In genomic region chr1:165840548-165841230, GRCm38 (mm10) we compare ENCODE assay signal across 8 mouse cellular contexts. TPM values are rescaled to one million over a fixed set of nuclear protein-coding genes. Genes with fewer than 3 reads are reported as not detected.
DNase-seq lines count a peak whose midpoint lies in the region; ATAC-seq and TF ChIP-seq lines count a peak whose summit lies in the region.

No protein-coding gene starts in this region.

- peaks cover 11% of the 10 kb centered on the region for H3K4me1 ChIP-seq in heart, adult 2 months (ENCODE audit: control insufficient read depth, insufficient read depth, low read length)
- peaks cover 43% of the 10 kb centered on the region for H3K4me1 ChIP-seq in embryonic facial prominence, embryonic 13.5 days
- H3K4me1 ChIP-seq in intestine, embryonic 14.5 days (replicated peaks; ENCODE audit: control insufficient read depth, insufficient read depth, low read length) = peaks cover 24% of the 10 kb centered on the region
- peaks cover 39% of the 10 kb centered on the region for H3K4me1 ChIP-seq in midbrain, embryonic 16.5 days (ENCODE audit: control insufficient read depth, insufficient read depth, low read length)

- no peak for TF ChIP-seq EP300 in heart, adult 2 months (IDR thresholded peaks at IDR 0.05; ENCODE audit: insufficient read depth, low read depth, low read length)

- peaks cover 3% of the 10 kb centered on the region; the same call in 1 of the 2 replicates for H3K36me3 ChIP-seq in heart, adult 2 months (ENCODE audit: control insufficient read depth, insufficient read depth, low read length)
- no peaks in the 10 kb centered on the region for H3K36me3 ChIP-seq in embryonic facial prominence, embryonic 13.5 days
- H3K36me3 ChIP-seq in intestine, embryonic 14.5 days (ENCODE audit: control insufficient read depth, insufficient read depth, low read length) = no peaks in the 10 kb centered on the region
- no peaks in the 10 kb centered on the region for H3K36me3 ChIP-seq in midbrain, embryonic 16.5 days (ENCODE audit: control insufficient read depth, insufficient read depth, low read length)

- no peak for TF ChIP-seq CTCF in heart, adult 2 months (IDR thresholded peaks at IDR 0.05)

- no peak for TF ChIP-seq POLR2A in heart, adult 2 months (IDR thresholded peaks at IDR 0.05; ENCODE audit: insufficient read depth, low read depth, low read length)

- H3K27ac ChIP-seq in heart, adult 2 months = peak overlapping the region; percentile 55
- H3K27ac ChIP-seq in embryonic facial prominence, embryonic 13.5 days = no peak overlapping the region
- H3K27ac ChIP-seq in intestine, embryonic 14.5 days (ENCODE audit: low read depth) = no peak overlapping the region
- peak overlapping the region; percentile 41; the same call in 1 of the 2 replicates for H3K27ac ChIP-seq in midbrain, embryonic 16.5 days (ENCODE audit: low read length)

- H3K9me3 ChIP-seq in embryonic facial prominence, embryonic 13.5 days = no peaks in the 10 kb centered on the region
- no peaks in the 10 kb centered on the region for H3K9me3 ChIP-seq in intestine, embryonic 14.5 days (ENCODE audit: control insufficient read depth, low read length)
- H3K9me3 ChIP-seq in midbrain, embryonic 16.5 days (replicated peaks; ENCODE audit: control insufficient read depth, low read length, poor library complexity, severe bottlenecking) = no peaks in the 10 kb centered on the region

- intact Hi-C loops in heart, adult 2 months (cut with DNase I) = loop anchor here (10.0 kb wide), 1 partner anchor 176 kb away; no protein-coding TSS in a partner anchor
- intact Hi-C loops in heart, postnatal 25 days (cut with DNase I) = no loop called here
- intact Hi-C loops in gastrocnemius, postnatal 14 days (cut with DNase I; ENCODE audit: low total_unique reads) = no loop called here

- 19% methylated on average over 31 of the region's 31 CpGs for WGBS in heart, adult 2 months
- 7% methylated on average over 31 of the region's 31 CpGs for WGBS in embryonic facial prominence, embryonic 13.5 days
- 14% methylated on average over 31 of the region's 31 CpGs for WGBS in intestine, embryonic 14.5 days
- 11% methylated on average over 31 of the region's 31 CpGs for WGBS in midbrain, embryonic 16.5 days

- peak; percentile 3 for ATAC-seq in CD4-positive, CD25-positive, alpha-beta regulatory T cell, adult 4 months
- ATAC-seq in embryonic facial prominence, embryonic 13.5 days (ENCODE audit: insufficient number of reproducible peaks, insufficient read depth, low FRiP score, low TSS enrichment, low read depth) = no peak
- no peak for ATAC-seq in intestine, embryonic 14.5 days (replicated peaks; ENCODE audit: low FRiP score, low TSS enrichment, low read depth)
- ATAC-seq in midbrain, embryonic 16.5 days = peak; percentile 16; the same call in 1 of the 2 replicates

- peak overlapping the region; percentile 70 for H3K4me2 ChIP-seq in embryonic facial prominence, embryonic 13.5 days
- peak overlapping the region; percentile 54 for H3K4me2 ChIP-seq in intestine, embryonic 14.5 days (ENCODE audit: low read length)
- H3K4me2 ChIP-seq in midbrain, embryonic 16.5 days (ENCODE audit: low read length) = peak overlapping the region; percentile 67

- H3K27me3 ChIP-seq in heart, adult 2 months (ENCODE audit: control insufficient read depth, insufficient read depth, low read length) = no peaks in the 10 kb centered on the region
- H3K27me3 ChIP-seq in embryonic facial prominence, embryonic 13.5 days = peaks cover 80% of the 10 kb centered on the region
- H3K27me3 ChIP-seq in intestine, embryonic 14.5 days (replicated peaks; ENCODE audit: control insufficient read depth, insufficient read depth, low read length) = peaks cover 61% of the 10 kb centered on the region
- H3K27me3 ChIP-seq in midbrain, embryonic 16.5 days (ENCODE audit: control insufficient read depth, insufficient read depth, low read depth, low read length) = peaks cover 9% of the 10 kb centered on the region

- H3K4me3 ChIP-seq in heart, adult 2 months = peak overlapping the region; percentile 32
- H3K4me3 ChIP-seq in embryonic facial prominence, embryonic 13.5 days = peak overlapping the region; percentile 40
- peak overlapping the region; percentile 31 for H3K4me3 ChIP-seq in intestine, embryonic 14.5 days (ENCODE audit: low read depth, low read length)
- peak overlapping the region; percentile 35 for H3K4me3 ChIP-seq in midbrain, embryonic 16.5 days (ENCODE audit: low read depth, low read length)

- H3K9ac ChIP-seq in heart, adult 2 months (ENCODE audit: low read depth, low read length) = peak overlapping the region; percentile 76
- H3K9ac ChIP-seq in embryonic facial prominence, embryonic 13.5 days = peak overlapping the region; percentile 72
- H3K9ac ChIP-seq in intestine, embryonic 14.5 days (ENCODE audit: low read length) = 0 out of 2 replicates have a peak overlapping the region, but pooled peaks have one; percentile 8
- peak overlapping the region; percentile 66 for H3K9ac ChIP-seq in midbrain, embryonic 16.5 days (ENCODE audit: low read depth, low read length)

- no peaks in the 10 kb centered on the region for H3K79me2 ChIP-seq in heart, adult 2 months (replicated peaks; ENCODE audit: control insufficient read depth, insufficient read depth, low read length)

- DNase-seq in heart, adult 2 months = peak in 1 of 2 experiments; percentile 21
- DNase-seq in heart, postnatal 25 days (ENCODE audit: low spot score) = no peak
- peak; percentile 69 for DNase-seq in intestine, embryonic 14.5 days (ENCODE audit: low spot score)
- no peak for DNase-seq in gastrocnemius, postnatal 14 days
- DNase-seq in cerebellum, adult 8-10 months = no peak

RNA-seq across cellular contexts. Expression of gene Cd247, which starts 52.2 kb away (rescaled TPM):
- under 1 TPM; 0.52 to 0.76 TPM for total RNA-seq in heart, adult 2 months (2021)
- polyA plus RNA-seq in heart, adult 2 months (2012; rRNA removed) = 2.4 and 3.0 TPM in 2 replicates
- total RNA-seq in heart, postnatal 25 days (2021) = under 1 TPM; 0.39 to 0.60 TPM
- polyA plus RNA-seq in CD4-positive, CD25-positive, alpha-beta regulatory T cell, adult 4 months (2017; shearing (Covaris generic)) = 100 to 1,000 TPM; 443 to 540 TPM
- polyA plus RNA-seq in embryonic facial prominence, embryonic 13.5 days (2015; fragmentation: Nextera tagmentation; extraction: Ambion mirVana) = 0.87 and 1.7 TPM in 2 replicates
- 0.81 and 1.6 TPM in 2 replicates for polyA plus RNA-seq in intestine, embryonic 14.5 days (2014; fragmentation: Nextera tagmentation; extraction: Ambion mirVana)
- polyA plus RNA-seq in midbrain, embryonic 16.5 days (2015; fragmentation: Nextera tagmentation; extraction: Ambion mirVana) = 1.2 and 1.3 TPM in 2 replicates
- 1 to 10 TPM; 1.3 to 1.9 TPM for total RNA-seq in gastrocnemius, postnatal 14 days (2021)

Comparison
In these comparisons a context has a peak if more than half of its experiments do, and no peak if none do; other contexts are left out.
1. H3K27ac ChIP-seq: peak in heart, adult 2 months (single experiment) and midbrain, embryonic 16.5 days (single experiment); none in embryonic facial prominence, embryonic 13.5 days (single experiment) and intestine, embryonic 14.5 days (single experiment).
2. H3K9ac ChIP-seq: peak in every context shown above with its lines; median percentile 76 in heart, adult 2 months; 72 in embryonic facial prominence, embryonic 13.5 days; 66 in midbrain, embryonic 16.5 days; 8 in intestine, embryonic 14.5 days.
3. ATAC-seq: peak in CD4-positive, CD25-positive, alpha-beta regulatory T cell, adult 4 months (single experiment) and midbrain, embryonic 16.5 days (single experiment); none in embryonic facial prominence, embryonic 13.5 days (single experiment) and intestine, embryonic 14.5 days (single experiment).
4. RNA of gene Cd247, which starts 52.2 kb away (polyA plus RNA-seq): 443 to 540 TPM in CD4-positive, CD25-positive, alpha-beta regulatory T cell, adult 4 months; 2.4 to 3.0 TPM in heart, adult 2 months, 0.87 to 1.7 TPM in embryonic facial prominence, embryonic 13.5 days, 1.2 to 1.3 TPM in midbrain, embryonic 16.5 days and 0.81 to 1.6 TPM in intestine, embryonic 14.5 days; every median in the first group is over 100 times any median in the second.
5. Peak in every context shown above with its lines, with median percentiles within 50 percentile points of each other: H3K4me3 ChIP-seq and H3K4me2 ChIP-seq.